Mouse (Mus musculus) E14TG2a.4 (cell line): Measurements from ENCODE around the gene Babam2.

Source experiments
- H3K27me3 ChIP-seq: 2 replicates; pipeline ENCODE4 v1.6.1; 2014; ENCODE audit warnings: low read length, control low read depth; ENCODE audit not compliant: insufficient read depth
- H3K36me3 ChIP-seq: 2 replicates; pipeline ENCODE4 v1.6.1; 2014; ENCODE audit warnings: low read length, control low read depth; ENCODE audit not compliant: insufficient read depth
- H3K4me1 ChIP-seq: replicated peaks from 2 replicates; pipeline ENCODE4 v1.6.1; 2014; ENCODE audit warnings: low read depth, low read length, control low read depth
- H3K4me3 ChIP-seq: replicated peaks from 2 replicates; pipeline ENCODE4 v1.5.1; 2014; ENCODE audit warnings: mild to moderate bottlenecking, low read length
- H3K9me3 ChIP-seq: 2 replicates; pipeline ENCODE4 v1.6.1; 2014; ENCODE audit warnings: low read length, control low read depth
- CTCF ChIP-seq: conservative IDR thresholded peaks from 2 replicates; pipeline ENCODE4 v1.5.1; 2014; ENCODE audit warnings: low read length
- NANOG ChIP-seq: IDR thresholded peaks from 2 replicates; pipeline ENCODE4 v1.6.1; 2014; ENCODE audit warnings: borderline replicate concordance, low read length, mixed read lengths
- POU5F1 ChIP-seq: IDR thresholded peaks from 2 replicates; pipeline ENCODE4 v1.6.1; 2014; ENCODE audit warnings: low read length, borderline replicate concordance

Gene Babam2

GRCm38 (mm10) chr5:31862753-31863468 is 165.4 kb downstream of the Babam2 start:
- no peak for TF ChIP-seq CTCF
- no peak for TF ChIP-seq POU5F1
- no peak for TF ChIP-seq NANOG
- Histone ChIP-seq H3K36me3 (no peaks in the 10 kb centered on the region), H3K4me3 (no peak overlapping the region), H3K4me1 (peaks cover 14% of the 10 kb centered on the region), H3K9me3 (no peaks in the 10 kb centered on the region), H3K27me3 (no peaks in the 10 kb centered on the region)

GRCm38 (mm10) chr5:31864095-31864494 is 166.6 kb downstream of the Babam2 start:
- H3K9me3 ChIP-seq = no peaks in the 10 kb centered on the region
- H3K36me3 ChIP-seq = no peaks in the 10 kb centered on the region
- no peaks in the 10 kb centered on the region for H3K27me3 ChIP-seq
- H3K4me3 ChIP-seq = no peak overlapping the region
- peaks cover 12% of the 10 kb centered on the region for H3K4me1 ChIP-seq
- TF ChIP-seq NANOG (no peak), CTCF (no peak), POU5F1 (no peak)

GRCm38 (mm10) chr5:31866071-31866470 is 168.6 kb downstream of the Babam2 start:
- TF ChIP-seq CTCF (no peak), NANOG (no peak), POU5F1 (no peak)
- Histone ChIP-seq H3K27me3 (no peaks in the 10 kb centered on the region), H3K36me3 (no peaks in the 10 kb centered on the region), H3K4me3 (no peak overlapping the region), H3K9me3 (no peaks in the 10 kb centered on the region), H3K4me1 (peaks cover 3% of the 10 kb centered on the region)

GRCm38 (mm10) chr5:31870856-31871520 is 173.5 kb downstream of the Babam2 start:
- Histone ChIP-seq H3K9me3 (no peaks in the 10 kb centered on the region), H3K4me1 (no peaks in the 10 kb centered on the region), H3K27me3 (no peaks in the 10 kb centered on the region), H3K4me3 (no peak overlapping the region), H3K36me3 (no peaks in the 10 kb centered on the region)
- no peak for TF ChIP-seq CTCF
- TF ChIP-seq POU5F1 = no peak
- no peak for TF ChIP-seq NANOG

GRCm38 (mm10) chr5:31873328-31873727 is 175.8 kb downstream of the Babam2 start:
- Histone ChIP-seq H3K27me3 (no peaks in the 10 kb centered on the region), H3K36me3 (no peaks in the 10 kb centered on the region), H3K4me3 (no peak overlapping the region), H3K9me3 (no peaks in the 10 kb centered on the region), H3K4me1 (no peaks in the 10 kb centered on the region)
- TF ChIP-seq NANOG (no peak), CTCF (no peak), POU5F1 (no peak)

GRCm38 (mm10) chr5:31874543-31874942 is 177.1 kb downstream of the Babam2 start:
- H3K9me3 ChIP-seq = no peaks in the 10 kb centered on the region
- H3K36me3 ChIP-seq = no peaks in the 10 kb centered on the region
- no peaks in the 10 kb centered on the region for H3K27me3 ChIP-seq
- no peak for TF ChIP-seq NANOG
- TF ChIP-seq CTCF = no peak
- no peak for TF ChIP-seq POU5F1
- no peaks in the 10 kb centered on the region for H3K4me1 ChIP-seq
- H3K4me3 ChIP-seq = no peak overlapping the region

GRCm38 (mm10) chr5:31875443-31875842 is 178.0 kb downstream of the Babam2 start:
- no peaks in the 10 kb centered on the region for H3K9me3 ChIP-seq
- H3K4me1 ChIP-seq = no peaks in the 10 kb centered on the region

GRCm38 (mm10) chr5:31876216-31876974 is 178.9 kb downstream of the Babam2 start:
- no peak for TF ChIP-seq POU5F1
- Histone ChIP-seq H3K4me3 (no peak overlapping the region), H3K27me3 (no peaks in the 10 kb centered on the region), H3K36me3 (no peaks in the 10 kb centered on the region), H3K9me3 (no peaks in the 10 kb centered on the region), H3K4me1 (no peaks in the 10 kb centered on the region)

More at GRCm38 (mm10) chr5:31875443-31875842, 178.0 kb downstream of the Babam2 start:
- TF ChIP-seq CTCF (no peak), POU5F1 (no peak), NANOG (no peak)
- no peaks in the 10 kb centered on the region for H3K27me3 ChIP-seq
- H3K36me3 ChIP-seq = no peaks in the 10 kb centered on the region
- no peak overlapping the region for H3K4me3 ChIP-seq
